Mouse (Mus musculus) myocyte (in vitro differentiated cells): ENCODE data around the gene Clcn3.

Experiments
- CEBPB ChIP-seq: IDR thresholded peaks from 2 replicates; pipeline ENCODE4 v1.6.1; 2011; ENCODE audit warnings: mild to moderate bottlenecking, moderate library complexity; ENCODE audit not compliant: poor library complexity, insufficient read depth, severe bottlenecking
- E2F4 ChIP-seq: IDR thresholded peaks from one replicate; pipeline ENCODE4 v1.6.1; 2011; ENCODE audit warnings: mild to moderate bottlenecking, control low read depth, moderate library complexity; ENCODE audit not compliant: insufficient read depth
- MAX ChIP-seq: IDR thresholded peaks from one replicate; pipeline ENCODE4 v1.6.1; 2011; ENCODE audit warnings: low read depth, mild to moderate bottlenecking, control low read depth
- MYOD1 ChIP-seq, 3 experiments: IDR thresholded peaks; one replicate each; pipeline ENCODE4 v1.6.1; 2011; ENCODE audit warnings: control low read depth in 2 of 3, low read depth in 2 of 3, mild to moderate bottlenecking in 2 of 3, moderate library complexity in 1 of 3; ENCODE audit not compliant: insufficient read length in 2 of 3, control insufficient read depth in 1 of 3
- MYOG ChIP-seq, 3 experiments: IDR thresholded peaks; one replicate each; pipeline ENCODE4 v1.6.1; 2011; ENCODE audit warnings: control low read depth in 2 of 3, low read depth in 2 of 3, mild to moderate bottlenecking in 2 of 3; ENCODE audit not compliant: insufficient read length in 2 of 3, control insufficient read depth in 1 of 3, insufficient read depth in 1 of 3
- POLR2A ChIP-seq: IDR thresholded peaks from one replicate; pipeline ENCODE4 v1.6.1; 2011; ENCODE audit warnings: low read depth, mild to moderate bottlenecking, control low read depth, moderate library complexity; ENCODE audit not compliant: insufficient read length
- POLR2AphosphoS2 ChIP-seq: IDR thresholded peaks from one replicate; pipeline ENCODE4 v1.6.1; 2011; ENCODE audit warnings: low read depth, control low read depth; ENCODE audit not compliant: insufficient read length
- REST ChIP-seq: IDR thresholded peaks from one replicate; pipeline ENCODE4 v1.6.1; 2011; ENCODE audit warnings: mild to moderate bottlenecking, control low read depth, moderate library complexity; ENCODE audit not compliant: insufficient read depth, insufficient read length
- SRF ChIP-seq: IDR thresholded peaks from one replicate; pipeline ENCODE4 v1.6.1; 2011; ENCODE audit warnings: low read depth; ENCODE audit not compliant: control insufficient read depth, insufficient read length
- TCF12 ChIP-seq: IDR thresholded peaks from one replicate; pipeline ENCODE4 v1.6.1; 2011; ENCODE audit warnings: mild to moderate bottlenecking, control low read depth; ENCODE audit not compliant: poor library complexity, insufficient read depth, severe bottlenecking
- TCF3 ChIP-seq: IDR thresholded peaks from one replicate; pipeline ENCODE4 v1.6.1; 2011; ENCODE audit warnings: low read depth, control low read depth; ENCODE audit not compliant: insufficient read length
- USF1 ChIP-seq: IDR thresholded peaks from one replicate; pipeline ENCODE4 v1.6.1; 2011; ENCODE audit warnings: low read depth, mild to moderate bottlenecking, control low read depth, moderate library complexity

- TF ChIP-seq MYOD1 (IDR thresholded peaks at IDR 0.05; ENCODE audit: control insufficient read depth in 1 of 3, insufficient read length in 2 of 3, low read depth in 2 of 3) (no peak), POLR2A (no peak), REST (no peak), USF1 (no peak), E2F4 (no peak), MAX (no peak), TCF12 (no peak), CEBPB (no peak), MYOG (IDR thresholded peaks at IDR 0.05; ENCODE audit: control insufficient read depth in 1 of 3, insufficient read depth in 1 of 3, insufficient read length in 2 of 3, low read depth in 2 of 3) (no peak), SRF (no peak), POLR2AphosphoS2 (no peak), TCF3 (no peak)
Observed at GRCm38 (mm10) chr8:60933617-60934016, 49.5 kb downstream of the Clcn3 start.
